Mouse (Mus musculus) common myeloid progenitor, adult 5-6 weeks (primary cell): ENCODE measurements around the gene Gm17545. TPM values are rescaled to one million over a fixed set of nuclear protein-coding genes. Genes with fewer than 3 reads are reported as not detected.

ENCODE experiments used
- ATAC-seq: replicated peaks from 2 replicates; pipeline ENCODE4 v1.8.0; 2016; ENCODE audit warnings: low read depth, mild to moderate bottlenecking, moderate TSS enrichment, inconsistent platforms; ENCODE audit not compliant: poor library complexity, severe bottlenecking
- total RNA-seq: library from RNA; stranded (forward); fragments of 200-1000, 187-1606 nt; gene quantifications from 2 replicates; pipeline ENCODE4 v1.2.3, GENCODE M21; 2017

Gm17545 gene
- total RNA-seq, 1 experiment from 2014 or later = not detected

- ATAC-seq = no peak
Observed at GRCm38 (mm10) chr9:22484562-22485308, 30.6 kb downstream of the Gm17545 start.

GRCm38 (mm10) chr9:22486211-22486610 is 32.1 kb downstream of the Gm17545 start:
- no peak for ATAC-seq

- ATAC-seq = no peak
Observed at GRCm38 (mm10) chr9:22488963-22489362, 34.9 kb downstream of the Gm17545 start.

GRCm38 (mm10) chr9:22494203-22494807 is 40.2 kb downstream of the Gm17545 start:
- 0 out of 2 replicates have a peak, but pooled peaks have one; percentile 11 for ATAC-seq

GRCm38 (mm10) chr9:22495133-22495532 is 41.0 kb downstream of the Gm17545 start:
- no peak for ATAC-seq

- no peak for ATAC-seq
Observed at GRCm38 (mm10) chr9:22497021-22497767, 43.1 kb downstream of the Gm17545 start.

- no peak for ATAC-seq
Observed at GRCm38 (mm10) chr9:22502972-22503371, 48.9 kb downstream of the Gm17545 start.

- ATAC-seq = no peak
Observed at GRCm38 (mm10) chr9:22503581-22503980, 49.5 kb downstream of the Gm17545 start.

GRCm38 (mm10) chr9:22505574-22505973 is 51.5 kb downstream of the Gm17545 start:
- no peak for ATAC-seq

Other genes with a start within 250 kb of the Gm17545 start
- gene Zfp809, start 228.6 kb upstream of the Gm17545 start, total RNA-seq = 38.4 and 41.9 TPM in 2 replicates
- 10.6 and 14.0 TPM in 2 replicates for gene Zfp599, start 194.4 kb upstream of the Gm17545 start, total RNA-seq
- gene Zfp810, start 146.6 kb upstream of the Gm17545 start, total RNA-seq = 13.1 and 20.7 TPM in 2 replicates
- gene Anln, start 65.1 kb upstream of the Gm17545 start, total RNA-seq = 49.2 and 53.5 TPM in 2 replicates
- 5.2 and 11.0 TPM in 2 replicates for gene 9530077C05Rik, start 42.8 kb upstream of the Gm17545 start, total RNA-seq
- gene Rp9, start 15.5 kb downstream of the Gm17545 start, total RNA-seq = 182 and 193 TPM in 2 replicates
- 16.9 and 20.0 TPM in 2 replicates for gene Bbs9, start 21.4 kb downstream of the Gm17545 start, total RNA-seq